Mouse (Mus musculus) lung, embryonic 14.5 days (tissue): ENCODE results near the gene Satb1. TPM values are rescaled to one million over a fixed set of nuclear protein-coding genes. Genes with fewer than 3 reads are reported as not detected.

Experiments
- ATAC-seq: fragments of 200-750 bp; cut with Nextera tagmentation; 2 replicates; pipeline ENCODE4 v1.8.0; 2017; ENCODE audit warnings: mild to moderate bottlenecking, moderate TSS enrichment, moderate library complexity; ENCODE audit not compliant: insufficient read depth
- DNase-seq: peaks from one replicate; pipeline ENCODE4 v3.0.0-alpha.2; 2015
- H3K27ac ChIP-seq: fragments of 300-500 bp; sonication (generic); 2 replicates; pipeline ENCODE4 v1.5.1; 2014; ENCODE audit warnings: low read depth, mild to moderate bottlenecking, moderate library complexity
- H3K27me3 ChIP-seq: fragments of 300-500 bp; sonication (generic); 2 replicates; pipeline ENCODE4 v1.6.1; 2014; ENCODE audit warnings: low read length, control low read depth; ENCODE audit not compliant: insufficient read depth
- H3K36me3 ChIP-seq: fragments of 300-500 bp; sonication (generic); 2 replicates; pipeline ENCODE4 v1.6.1; 2014; ENCODE audit warnings: control low read depth; ENCODE audit not compliant: insufficient read depth
- H3K4me1 ChIP-seq: fragments of 300-500 bp; sonication (generic); 2 replicates; pipeline ENCODE4 v1.6.1; 2014; ENCODE audit warnings: antibody characterized with exemption, control low read depth; ENCODE audit not compliant: insufficient read depth
- H3K4me2 ChIP-seq: fragments of 300-500 bp; sonication (generic); 2 replicates; pipeline ENCODE4 v1.6.1; 2014; ENCODE audit warnings: mild to moderate bottlenecking
- H3K4me3 ChIP-seq: fragments of 300-500 bp; sonication (generic); 2 replicates; pipeline ENCODE4 v1.5.1; 2014; ENCODE audit warnings: low read depth, low read length
- H3K9ac ChIP-seq: fragments of 300-500 bp; sonication (generic); 2 replicates; pipeline ENCODE4 v1.6.1; 2014
- H3K9me3 ChIP-seq: fragments of 300-500 bp; sonication (generic); 2 replicates; pipeline ENCODE4 v1.6.1; 2016; ENCODE audit warnings: low read depth, low read length, control low read depth
- CTCF ChIP-seq: IDR thresholded peaks from 2 replicates; pipeline ENCODE4 v1.5.1; 2016; ENCODE audit warnings: antibody characterized with exemption, low read depth
- WGBS: fragments of 180-500 bp; shearing (Covaris S2); extraction: QIAGEN DNeasy Blood & Tissue Kit; methylation state at CpG from one replicate; pipeline ENCODE4 v1.1.7; 2014; 5-methylcytosine and 5-hydroxymethylcytosine counted together
- polyA plus RNA-seq: library from polyadenylated mRNA; unstranded; fragments of >200 nt; fragmentation: Nextera tagmentation; extraction: Ambion mirVana; gene quantifications from 2 replicates; pipeline ENCODE4 v1.2.1, GENCODE M21; 2014

The Satb1 gene
- polyA plus RNA-seq, 1 experiment from 2014 or later: 11.8 TPM

DNA sequence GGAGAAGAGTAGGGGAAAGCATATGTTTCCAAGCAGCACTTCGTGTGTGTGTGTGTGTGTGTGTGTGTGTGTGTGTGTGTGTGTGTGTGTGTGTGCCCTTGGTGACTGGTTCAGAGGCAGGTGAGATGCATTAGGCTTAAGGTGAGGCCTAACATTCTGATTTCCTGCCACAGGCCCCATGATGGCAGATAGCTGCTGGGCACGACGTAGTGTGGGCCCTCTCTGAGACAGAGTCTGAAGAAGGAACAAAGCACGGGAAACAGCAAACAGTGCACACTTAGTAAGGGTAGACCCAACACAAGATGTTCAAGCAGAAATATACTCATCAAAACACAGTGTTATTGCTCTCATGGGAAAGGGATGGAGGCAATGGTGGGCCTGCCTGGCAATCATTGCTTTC is 24.5 kb upstream of the Satb1 start:
- no peak overlapping the region for H3K4me2 ChIP-seq

DNA sequence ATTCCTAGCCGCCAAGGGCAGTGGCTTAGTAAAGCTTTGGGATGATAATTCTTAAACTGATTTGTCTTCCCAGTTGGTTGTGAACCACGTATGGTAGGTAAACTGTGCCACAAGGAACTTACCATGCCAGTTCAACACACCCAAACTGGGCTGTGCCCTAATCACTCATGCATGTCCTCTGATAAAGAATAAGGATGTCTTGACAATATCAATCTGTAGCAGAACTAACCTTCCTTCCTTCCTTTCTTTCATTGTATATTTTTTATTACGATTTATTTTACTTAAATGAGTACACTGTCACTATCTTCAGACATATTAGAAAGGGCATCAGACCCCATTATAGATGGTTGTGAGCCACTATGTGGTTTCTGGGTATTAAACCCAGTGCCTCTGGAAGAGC is 23.2 kb upstream of the Satb1 start:
- 79% methylated on average over 3 of the region's 3 CpGs for WGBS
- Histone ChIP-seq H3K4me2 (no peak overlapping the region), H3K4me1 (no peaks in the 10 kb centered on the region), H3K27ac (no peak overlapping the region), H3K36me3 (no peaks in the 10 kb centered on the region), H3K4me3 (no peak overlapping the region), H3K9ac (no peak overlapping the region), H3K9me3 (no peaks in the 10 kb centered on the region), H3K27me3 (no peaks in the 10 kb centered on the region)
- DNase-seq: no peak
- TF ChIP-seq CTCF: no peak
- ATAC-seq: no peak

More for the DNA sequence above, 24.5 kb upstream of the Satb1 start:
- ATAC-seq: no peak
- Histone ChIP-seq H3K9ac (no peak overlapping the region), H3K27ac (no peak overlapping the region), H3K4me1 (no peaks in the 10 kb centered on the region), H3K27me3 (no peaks in the 10 kb centered on the region), H3K9me3 (no peaks in the 10 kb centered on the region), H3K36me3 (no peaks in the 10 kb centered on the region), H3K4me3 (no peak overlapping the region)
- DNase-seq: no peak
- no peak for TF ChIP-seq CTCF
- WGBS: 84% methylated on average over 4 of the region's 4 CpGs

DNA sequence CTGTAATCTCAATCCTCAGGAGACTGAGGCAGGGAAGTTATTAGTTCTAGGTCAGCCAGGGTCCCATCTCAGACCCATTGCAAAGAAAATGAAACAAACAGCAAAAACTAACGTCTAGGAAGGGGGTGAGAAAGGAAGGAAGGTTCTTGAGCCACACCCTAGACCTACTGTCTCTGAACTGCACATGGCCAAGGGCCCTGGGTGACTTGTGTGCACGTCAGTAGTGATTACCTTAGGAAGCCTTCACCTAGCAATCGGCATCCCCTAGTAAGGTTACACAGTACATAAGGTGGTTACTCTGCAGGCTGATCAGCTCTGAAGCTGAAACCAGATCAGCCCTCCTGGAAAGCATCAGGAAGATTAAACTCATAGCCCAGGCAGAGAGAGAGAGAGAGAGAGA is 22.2 kb upstream of the Satb1 start:
- Histone ChIP-seq H3K4me1 (no peaks in the 10 kb centered on the region), H3K9me3 (no peaks in the 10 kb centered on the region), H3K36me3 (no peaks in the 10 kb centered on the region), H3K9ac (no peak overlapping the region), H3K27ac (no peak overlapping the region), H3K4me2 (no peak overlapping the region), H3K27me3 (no peaks in the 10 kb centered on the region), H3K4me3 (no peak overlapping the region)
- no peak for DNase-seq
- no peak for ATAC-seq
- WGBS: 63% methylated on average over 3 of the region's 3 CpGs
- no peak for TF ChIP-seq CTCF

- H3K27me3 ChIP-seq: no peaks in the 10 kb centered on the region
- WGBS: 67% methylated on average over 5 of the region's 5 CpGs
- no peak for ATAC-seq
- no peak for DNase-seq
- no peaks in the 10 kb centered on the region for H3K36me3 ChIP-seq
- no peak overlapping the region for H3K4me2 ChIP-seq
- no peaks in the 10 kb centered on the region for H3K9me3 ChIP-seq
- H3K4me1 ChIP-seq: no peaks in the 10 kb centered on the region
- H3K9ac ChIP-seq: no peak overlapping the region
- no peak for TF ChIP-seq CTCF
- no peak overlapping the region for H3K27ac ChIP-seq
- H3K4me3 ChIP-seq: no peak overlapping the region
Measured at GRCm38 (mm10) chr17:51853952-51854351, 20.9 kb upstream of the Satb1 start.

- Histone ChIP-seq H3K9ac (no peak overlapping the region), H3K27me3 (peaks cover 4% of the 10 kb centered on the region; the same call in 1 of the 2 replicates), H3K4me2 (no peak overlapping the region), H3K36me3 (no peaks in the 10 kb centered on the region), H3K27ac (no peak overlapping the region), H3K9me3 (no peaks in the 10 kb centered on the region), H3K4me3 (no peak overlapping the region), H3K4me1 (no peaks in the 10 kb centered on the region)
- ATAC-seq (no peak), DNase-seq (no peak)
- WGBS: 78% methylated on average over 6 of the region's 6 CpGs
- no peak for TF ChIP-seq CTCF
Measured at GRCm38 (mm10) chr17:51840596-51840995, 7.5 kb upstream of the Satb1 start.

- WGBS: 82% methylated on average over 5 of the region's 5 CpGs
- no peak for TF ChIP-seq CTCF
- H3K9ac ChIP-seq: no peak overlapping the region
- no peaks in the 10 kb centered on the region for H3K36me3 ChIP-seq
- no peak for ATAC-seq
- H3K27ac ChIP-seq: no peak overlapping the region
- H3K27me3 ChIP-seq: peaks cover 11% of the 10 kb centered on the region; the same call in 1 of the 2 replicates
- H3K9me3 ChIP-seq: no peaks in the 10 kb centered on the region
- H3K4me1 ChIP-seq: no peaks in the 10 kb centered on the region
- no peak overlapping the region for H3K4me2 ChIP-seq
- no peak overlapping the region for H3K4me3 ChIP-seq
- no peak for DNase-seq
Measured at GRCm38 (mm10) chr17:51839484-51839883, 6.4 kb upstream of the Satb1 start.

DNA sequence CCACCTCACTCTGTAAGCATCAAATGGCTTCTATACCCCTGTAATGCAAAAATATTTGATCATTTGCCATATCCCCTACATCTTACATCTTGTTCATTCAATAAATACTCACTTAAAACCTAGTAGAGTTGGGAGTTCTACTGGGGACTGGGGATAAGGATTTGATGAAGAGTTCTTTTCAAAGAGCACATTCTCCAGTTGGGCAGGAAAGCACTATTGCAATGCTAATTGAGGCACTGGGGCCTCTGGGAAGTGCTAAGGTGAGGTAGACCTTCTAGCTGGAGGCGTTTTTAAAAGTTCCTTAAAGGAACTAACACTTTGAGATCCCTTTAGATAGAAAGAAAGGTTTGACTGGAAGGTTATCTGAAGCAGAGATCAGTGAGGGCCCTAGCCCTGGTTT is 3.8 kb upstream of the Satb1 start:
- no peak overlapping the region for H3K27ac ChIP-seq
- H3K4me2 ChIP-seq: no peak overlapping the region
- no peak for ATAC-seq
- no peak overlapping the region for H3K9ac ChIP-seq
- WGBS: 0% methylated on average over 1 of the region's 1 CpGs
- no peak overlapping the region for H3K4me3 ChIP-seq
- H3K27me3 ChIP-seq: peaks cover 32% of the 10 kb centered on the region
- DNase-seq: no peak
- TF ChIP-seq CTCF: no peak
- H3K36me3 ChIP-seq: no peaks in the 10 kb centered on the region
- no peaks in the 10 kb centered on the region for H3K9me3 ChIP-seq
- H3K4me1 ChIP-seq: 0 out of 2 replicates have a peak, but pooled peaks cover 2% of the 10 kb centered on the region

DNA sequence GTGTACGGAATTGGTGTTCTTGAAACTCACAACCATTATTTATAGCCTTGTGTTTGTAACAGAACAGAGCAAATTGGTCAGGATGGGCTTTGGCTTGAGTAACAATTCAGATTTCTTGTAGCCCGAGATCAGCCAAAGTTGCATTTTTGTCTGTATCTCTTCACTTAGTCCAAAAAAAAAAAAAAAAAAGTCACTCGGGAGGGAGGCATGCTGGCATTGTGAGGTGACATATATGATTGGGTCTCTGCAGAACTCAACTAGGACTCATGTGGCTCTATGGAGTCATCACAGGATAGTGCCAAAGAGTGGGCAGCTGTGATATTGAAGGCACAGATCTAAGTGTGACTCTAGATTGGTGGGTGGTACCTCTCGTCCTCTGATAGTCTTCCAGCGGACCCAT is 3.2 kb upstream of the Satb1 start:
- WGBS: 87% methylated on average over 5 of the region's 5 CpGs
- no peaks in the 10 kb centered on the region for H3K9me3 ChIP-seq
- ATAC-seq (no peak), DNase-seq (no peak)
- H3K9ac ChIP-seq: no peak overlapping the region
- TF ChIP-seq CTCF: no peak
- peaks cover 38% of the 10 kb centered on the region for H3K27me3 ChIP-seq
- 0 out of 2 replicates have a peak, but pooled peaks cover 2% of the 10 kb centered on the region for H3K4me1 ChIP-seq
- no peak overlapping the region for H3K4me2 ChIP-seq
- no peaks in the 10 kb centered on the region for H3K36me3 ChIP-seq
- no peak overlapping the region for H3K27ac ChIP-seq
- H3K4me3 ChIP-seq: no peak overlapping the region
